Mouse (Mus musculus) midbrain, embryonic 12.5 days (tissue): Measurements from ENCODE around the gene Gm20388. TPM values are rescaled to one million over a fixed set of nuclear protein-coding genes. Genes with fewer than 3 reads are reported as not detected.
A peak's percentile ranks its signal among the peaks of the same experiment; 100 is the strongest.

Source experiments
- ATAC-seq: fragments of 200-750 bp; cut with Nextera tagmentation; 2 replicates; pipeline ENCODE4 v1.8.0; 2017; ENCODE audit warnings: low read depth, moderate TSS enrichment, moderate library complexity; ENCODE audit not compliant: low FRiP score
- H3K27ac ChIP-seq: fragments of 300-500 bp; sonication (generic); replicated peaks from 2 replicates; pipeline ENCODE4 v1.5.1; 2016; ENCODE audit warnings: mild to moderate bottlenecking
- H3K27me3 ChIP-seq: fragments of 300-500 bp; sonication (generic); 2 replicates; pipeline ENCODE4 v1.6.1; 2016; ENCODE audit warnings: mild to moderate bottlenecking
- H3K36me3 ChIP-seq: fragments of 300-500 bp; sonication (generic); 2 replicates; pipeline ENCODE4 v1.6.1; 2016
- H3K4me1 ChIP-seq: fragments of 300-500 bp; sonication (generic); 2 replicates; pipeline ENCODE4 v1.6.1; 2016
- H3K4me2 ChIP-seq: fragments of 300-500 bp; sonication (generic); replicated peaks from 2 replicates; pipeline ENCODE4 v1.6.1; 2016; ENCODE audit warnings: mild to moderate bottlenecking, moderate library complexity
- H3K4me3 ChIP-seq: fragments of 300-500 bp; sonication (generic); 2 replicates; pipeline ENCODE4 v1.5.1; 2016; ENCODE audit warnings: mild to moderate bottlenecking
- H3K9ac ChIP-seq: fragments of 300-500 bp; sonication (generic); replicated peaks from 2 replicates; pipeline ENCODE4 v1.6.1; 2016; ENCODE audit warnings: mild to moderate bottlenecking, moderate library complexity
- H3K9me3 ChIP-seq: fragments of 300-500 bp; sonication (generic); 2 replicates; pipeline ENCODE4 v1.6.1; 2016; ENCODE audit warnings: mild to moderate bottlenecking
- WGBS: fragments of 180-500 bp; shearing (Covaris S2); methylation state at CpG from one replicate; pipeline ENCODE4 v1.1.7; 2016; 5-methylcytosine and 5-hydroxymethylcytosine counted together
- polyA plus RNA-seq: library from polyadenylated mRNA; unstranded; fragments of >200 nt; fragmentation: Nextera tagmentation; extraction: Ambion mirVana; gene quantifications from 2 replicates; pipeline ENCODE4 v1.2.1, GENCODE M21; 2016

Gm20388 gene
- polyA plus RNA-seq, 1 experiment from 2014 or later: not detected

GRCm38 (mm10) chr8:123132953-123133352 lies 3222.3 kb downstream of the Gm20388 start:
- Histone ChIP-seq H3K36me3 (no peaks in the 10 kb centered on the region), H3K27me3 (peaks cover 10% of the 10 kb centered on the region; the same call in 1 of the 2 replicates), H3K9ac (no peak overlapping the region), H3K4me2 (no peak overlapping the region), H3K9me3 (peaks cover 3% of the 10 kb centered on the region; the same call in 1 of the 2 replicates), H3K27ac (no peak overlapping the region), H3K4me1 (peaks cover 24% of the 10 kb centered on the region), H3K4me3 (no peak overlapping the region)
- WGBS: 89% methylated on average over 2 of the region's 2 CpGs
- ATAC-seq: no peak

DNA sequence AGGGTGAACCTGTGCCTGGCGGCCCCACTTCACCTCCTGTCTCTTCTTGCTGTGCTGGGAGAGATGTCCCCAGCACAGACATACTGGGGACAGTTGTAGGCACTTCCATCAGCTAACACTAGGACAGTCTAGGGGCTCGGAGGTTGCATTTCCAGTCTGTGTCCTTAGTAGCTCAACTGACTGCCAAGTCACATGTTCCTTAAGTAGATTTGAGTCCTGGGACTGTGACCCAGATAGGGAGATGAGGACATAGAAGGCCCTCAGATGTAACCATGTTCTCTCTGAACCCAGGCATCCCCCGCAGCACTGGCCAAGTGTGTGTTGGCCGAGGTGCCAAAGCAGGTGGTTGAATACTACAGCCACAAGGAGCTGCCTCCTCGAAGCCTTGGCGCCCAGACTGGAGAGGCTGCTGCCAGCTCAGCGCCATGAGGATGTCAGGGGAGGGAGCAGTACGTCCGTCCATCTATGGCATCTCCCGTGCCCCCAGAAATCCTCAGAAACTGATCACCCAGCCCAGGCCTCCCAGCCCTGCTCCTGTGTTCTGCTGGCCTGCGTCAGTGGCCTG lies 3223.6 kb downstream of the Gm20388 start:
- Histone ChIP-seq H3K27me3 (peaks cover 2% of the 10 kb centered on the region; the same call in 1 of the 2 replicates), H3K27ac (no peak overlapping the region), H3K4me2 (no peak overlapping the region), H3K4me1 (peaks cover 29% of the 10 kb centered on the region), H3K4me3 (no peak overlapping the region), H3K36me3 (no peaks in the 10 kb centered on the region), H3K9ac (no peak overlapping the region), H3K9me3 (peaks cover 3% of the 10 kb centered on the region; the same call in 1 of the 2 replicates)
- ATAC-seq: no peak
- 89% methylated on average over 11 of the region's 11 CpGs for WGBS

GRCm38 (mm10) chr8:123135406-123135805 lies 3224.8 kb downstream of the Gm20388 start:
- no peak for ATAC-seq

GRCm38 (mm10) chr8:123135806-123136205 lies 3225.2 kb downstream of the Gm20388 start:
- Histone ChIP-seq H3K27ac (peak overlapping the region; percentile 65), H3K4me2 (peak overlapping the region; percentile 30), H3K4me3 (no peak overlapping the region), H3K27me3 (no peaks in the 10 kb centered on the region; the same call in 1 of the 2 replicates), H3K4me1 (peaks cover 29% of the 10 kb centered on the region), H3K9ac (no peak overlapping the region), H3K9me3 (peaks cover 3% of the 10 kb centered on the region; the same call in 1 of the 2 replicates), H3K36me3 (no peaks in the 10 kb centered on the region)
- 49% methylated on average over 9 of the region's 9 CpGs for WGBS
- ATAC-seq: no peak

More at GRCm38 (mm10) chr8:123135406-123135805, 3224.8 kb downstream of the Gm20388 start:
- H3K4me3 ChIP-seq: no peak overlapping the region
- 15% methylated on average over 7 of the region's 7 CpGs for WGBS
- no peaks in the 10 kb centered on the region for H3K36me3 ChIP-seq
- no peak overlapping the region for H3K9ac ChIP-seq
- peaks cover 3% of the 10 kb centered on the region; the same call in 1 of the 2 replicates for H3K9me3 ChIP-seq
- H3K27me3 ChIP-seq: no peaks in the 10 kb centered on the region; the same call in 1 of the 2 replicates
- peak overlapping the region; percentile 30 for H3K4me2 ChIP-seq
- H3K4me1 ChIP-seq: peaks cover 29% of the 10 kb centered on the region
- peak overlapping the region; percentile 65 for H3K27ac ChIP-seq

DNA sequence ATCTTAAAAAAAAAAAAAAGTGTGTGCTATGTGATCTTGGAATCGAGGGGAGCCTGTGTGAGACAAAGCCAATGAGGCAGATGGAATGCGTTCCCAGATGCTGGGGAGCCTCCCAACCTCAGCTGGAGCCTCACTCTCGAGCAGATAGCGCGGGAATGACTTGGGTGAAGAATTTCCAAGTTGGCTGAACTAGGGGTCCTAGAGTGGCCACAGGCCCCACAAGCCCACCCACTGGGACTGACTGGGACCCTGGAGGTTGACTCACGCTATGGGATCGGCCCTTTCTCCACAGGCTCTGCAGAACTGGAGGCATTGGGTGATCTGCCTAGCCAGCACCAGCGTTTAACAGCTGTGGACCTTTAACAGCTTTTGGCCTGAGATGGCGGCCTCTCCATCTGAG lies 3225.6 kb downstream of the Gm20388 start:
- Histone ChIP-seq H3K27me3 (no peaks in the 10 kb centered on the region; the same call in 1 of the 2 replicates), H3K27ac (no peak overlapping the region), H3K9me3 (peaks cover 3% of the 10 kb centered on the region; the same call in 1 of the 2 replicates), H3K4me3 (no peak overlapping the region), H3K4me2 (no peak overlapping the region), H3K9ac (no peak overlapping the region), H3K4me1 (peaks cover 29% of the 10 kb centered on the region), H3K36me3 (no peaks in the 10 kb centered on the region)
- 84% methylated on average over 9 of the region's 9 CpGs for WGBS
- ATAC-seq: no peak

DNA sequence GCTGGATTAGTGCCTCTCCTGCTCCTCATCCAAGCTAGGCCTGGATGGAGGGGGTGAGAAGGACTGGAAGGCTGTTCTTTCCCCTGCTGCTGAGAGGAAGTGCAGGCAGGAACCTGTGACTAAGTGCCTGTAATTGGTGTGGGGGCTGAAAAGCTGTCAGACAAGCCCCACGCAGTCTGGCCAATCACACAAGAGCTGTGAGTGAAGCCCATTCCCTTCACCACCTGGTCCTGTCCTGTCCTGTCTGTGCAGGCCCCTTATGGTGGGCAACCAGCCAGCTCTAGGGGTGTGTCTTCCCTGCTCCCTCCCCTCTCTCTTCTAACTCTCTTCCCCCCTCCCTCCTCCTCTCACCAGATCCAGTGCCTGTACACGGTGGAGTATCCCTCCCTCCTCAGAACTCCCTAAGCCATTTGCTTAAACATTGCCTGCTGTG lies 3227.0 kb downstream of the Gm20388 start:
- ATAC-seq: 0 out of 2 replicates have a peak, but pooled peaks have one; percentile 47
- Histone ChIP-seq H3K9me3 (peaks cover 3% of the 10 kb centered on the region; the same call in 1 of the 2 replicates), H3K27ac (no peak overlapping the region; the same call in 1 of the 2 replicates), H3K36me3 (no peaks in the 10 kb centered on the region), H3K27me3 (no peaks in the 10 kb centered on the region; the same call in 1 of the 2 replicates), H3K4me3 (no peak overlapping the region), H3K4me1 (peaks cover 29% of the 10 kb centered on the region), H3K9ac (no peak overlapping the region), H3K4me2 (no peak overlapping the region)
- 25% methylated on average over 2 of the region's 2 CpGs for WGBS

DNA sequence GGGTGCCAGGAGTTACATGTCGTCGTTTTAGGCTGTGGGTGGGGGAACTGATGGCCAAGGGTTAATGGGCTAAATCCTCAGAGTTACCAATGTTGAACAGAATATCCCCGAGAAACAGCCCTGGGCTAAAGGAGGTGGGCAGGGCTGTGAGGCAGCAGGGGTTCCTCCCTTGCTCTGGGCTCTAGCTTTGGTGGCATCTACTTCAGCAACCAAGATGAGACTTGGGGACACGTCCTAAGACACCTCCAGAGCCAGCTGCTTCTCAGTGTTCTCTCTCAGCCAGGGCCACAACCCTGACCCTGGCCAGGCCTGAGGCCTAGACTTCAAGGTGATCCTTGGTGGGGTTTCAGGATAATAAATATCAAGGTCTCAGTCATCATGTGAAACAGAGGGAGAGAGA lies 3228.1 kb downstream of the Gm20388 start:
- no peaks in the 10 kb centered on the region; the same call in 1 of the 2 replicates for H3K27me3 ChIP-seq
- H3K4me1 ChIP-seq: peaks cover 29% of the 10 kb centered on the region
- no peak overlapping the region for H3K27ac ChIP-seq
- no peaks in the 10 kb centered on the region for H3K9me3 ChIP-seq
- 74% methylated on average over 4 of the region's 4 CpGs for WGBS
- H3K36me3 ChIP-seq: no peaks in the 10 kb centered on the region
- H3K9ac ChIP-seq: no peak overlapping the region
- no peak overlapping the region for H3K4me2 ChIP-seq
- no peak overlapping the region for H3K4me3 ChIP-seq
- ATAC-seq: no peak

DNA sequence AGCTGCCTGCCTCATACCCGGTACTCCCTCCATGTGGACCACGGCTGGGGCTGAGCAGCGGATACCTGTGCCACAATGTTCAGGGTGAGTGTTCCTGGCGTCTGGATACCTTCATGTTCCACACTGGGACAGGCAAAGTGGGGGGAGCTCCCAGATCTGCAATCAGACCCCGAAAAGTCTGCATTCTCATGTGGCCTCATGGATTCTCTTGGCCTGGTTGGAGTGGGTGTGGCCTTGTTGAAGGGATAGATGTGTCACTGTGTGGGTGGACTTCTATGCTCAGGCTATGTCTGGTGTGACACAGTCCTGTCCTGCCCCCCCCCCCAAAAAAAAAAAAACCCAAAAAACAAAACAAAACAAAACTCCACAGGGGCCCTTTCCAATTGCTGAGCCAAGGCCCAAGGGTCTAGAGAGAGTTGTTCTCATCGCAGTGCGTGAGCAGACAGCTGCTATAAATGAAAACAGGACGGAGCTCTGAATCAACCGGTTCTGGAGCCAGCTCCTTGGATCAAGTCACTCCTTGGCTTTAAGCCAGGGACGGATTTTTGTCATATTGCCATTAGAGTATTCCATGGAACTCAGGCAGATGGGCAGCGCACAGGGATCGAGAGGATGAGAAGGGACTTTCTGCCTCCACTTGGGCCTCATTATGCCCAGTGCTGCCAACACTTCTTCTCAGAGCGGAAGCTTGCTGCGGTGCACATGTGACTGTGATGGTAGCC lies 3231.3 kb downstream of the Gm20388 start:
- no peak for ATAC-seq
- peaks cover 14% of the 10 kb centered on the region; the same call in 1 of the 2 replicates for H3K4me1 ChIP-seq
- 87% methylated on average over 14 of the region's 14 CpGs for WGBS
- no peak overlapping the region for H3K4me3 ChIP-seq
- no peaks in the 10 kb centered on the region for H3K36me3 ChIP-seq
- H3K4me2 ChIP-seq: no peak overlapping the region
- H3K27ac ChIP-seq: no peak overlapping the region
- H3K9ac ChIP-seq: no peak overlapping the region
- no peaks in the 10 kb centered on the region; the same call in 1 of the 2 replicates for H3K27me3 ChIP-seq
- H3K9me3 ChIP-seq: no peaks in the 10 kb centered on the region

- H3K9me3 ChIP-seq: no peaks in the 10 kb centered on the region
- no peaks in the 10 kb centered on the region for H3K36me3 ChIP-seq
- no peaks in the 10 kb centered on the region for H3K27me3 ChIP-seq
- no peak overlapping the region for H3K4me2 ChIP-seq
- H3K27ac ChIP-seq: no peak overlapping the region
- H3K4me1 ChIP-seq: no peaks in the 10 kb centered on the region
- no peak overlapping the region for H3K4me3 ChIP-seq
- 55% methylated on average over 6 of the region's 6 CpGs for WGBS
- no peak for ATAC-seq
- H3K9ac ChIP-seq: no peak overlapping the region
Measured at GRCm38 (mm10) chr8:123145279-123145678, 3234.6 kb downstream of the Gm20388 start.

DNA sequence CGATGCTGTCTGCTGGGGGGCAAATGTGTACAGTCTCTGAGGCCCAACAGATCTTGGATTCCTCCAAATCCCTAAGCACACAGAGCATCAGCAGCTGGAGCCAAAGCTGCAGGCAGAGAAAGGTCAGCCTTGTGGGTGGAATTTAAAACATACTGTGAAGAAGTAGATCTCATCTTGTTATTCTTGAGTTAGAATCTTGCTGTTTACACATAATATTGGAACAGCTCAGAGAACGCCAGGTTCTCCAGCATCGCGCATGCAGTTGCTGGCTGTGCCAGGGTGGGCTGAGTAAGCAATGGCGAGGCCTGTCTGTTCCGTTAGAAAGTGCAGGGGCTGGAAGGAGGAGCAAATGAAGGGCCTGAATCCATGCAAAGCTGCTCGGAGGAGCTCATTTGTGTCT lies 3235.7 kb downstream of the Gm20388 start:
- no peak overlapping the region for H3K4me3 ChIP-seq
- H3K4me2 ChIP-seq: no peak overlapping the region
- ATAC-seq: no peak
- no peaks in the 10 kb centered on the region for H3K9me3 ChIP-seq
- H3K27me3 ChIP-seq: no peaks in the 10 kb centered on the region
- H3K36me3 ChIP-seq: no peaks in the 10 kb centered on the region
- H3K4me1 ChIP-seq: no peaks in the 10 kb centered on the region
- H3K9ac ChIP-seq: no peak overlapping the region
- peak overlapping the region; percentile 25; the same call in 1 of the 2 replicates for H3K27ac ChIP-seq
- 76% methylated on average over 7 of the region's 7 CpGs for WGBS

GRCm38 (mm10) chr8:123150737-123151171 lies 3240.1 kb downstream of the Gm20388 start:
- Histone ChIP-seq H3K4me2 (no peak overlapping the region), H3K4me1 (no peaks in the 10 kb centered on the region), H3K9ac (no peak overlapping the region), H3K36me3 (no peaks in the 10 kb centered on the region), H3K9me3 (no peaks in the 10 kb centered on the region), H3K4me3 (no peak overlapping the region), H3K27ac (no peak overlapping the region), H3K27me3 (no peaks in the 10 kb centered on the region)
- no peak for ATAC-seq
- WGBS: 81% methylated on average over 9 of the region's 9 CpGs

DNA sequence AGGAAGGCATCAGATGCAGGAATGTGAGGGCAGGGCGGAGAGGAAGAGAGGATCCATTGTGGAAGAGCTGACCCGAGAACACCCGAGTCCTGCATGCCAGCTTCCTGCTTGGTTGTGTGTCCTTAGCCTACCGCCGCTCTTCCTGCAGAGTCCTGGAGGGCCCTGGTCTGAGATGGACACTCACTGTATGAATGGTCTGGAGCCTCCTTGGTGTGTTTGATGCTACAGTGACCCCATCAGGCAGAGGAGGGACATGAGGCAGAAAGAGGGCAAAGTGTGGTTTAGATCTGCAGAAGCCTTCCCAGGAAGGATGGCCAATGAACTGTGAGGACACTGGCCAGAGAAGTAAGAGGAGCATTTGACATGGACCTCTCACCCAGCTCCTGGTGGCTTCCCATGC lies 3244.5 kb downstream of the Gm20388 start:
- Histone ChIP-seq H3K4me3 (no peak overlapping the region), H3K27ac (no peak overlapping the region), H3K4me2 (no peak overlapping the region), H3K27me3 (no peaks in the 10 kb centered on the region), H3K36me3 (no peaks in the 10 kb centered on the region), H3K9me3 (no peaks in the 10 kb centered on the region), H3K9ac (no peak overlapping the region), H3K4me1 (peaks cover 9% of the 10 kb centered on the region; the same call in 1 of the 2 replicates)
- 81% methylated on average over 5 of the region's 5 CpGs for WGBS
- no peak for ATAC-seq
